Mouse (Mus musculus) stomach, embryonic 16.5 days (tissue): ENCODE measurements around the gene Ghr. TPM values are rescaled to one million over a fixed set of nuclear protein-coding genes. Genes with fewer than 3 reads are reported as not detected.

ENCODE experiments used
- ATAC-seq: fragments of 200-750 bp; cut with Nextera tagmentation; 2 replicates; pipeline ENCODE4 v1.8.0; 2017; ENCODE audit warnings: moderate number of reproducible peaks, moderate TSS enrichment; ENCODE audit not compliant: insufficient read depth, low FRiP score
- H3K27ac ChIP-seq: fragments of 300-500 bp; sonication (generic); 2 replicates; pipeline ENCODE4 v1.5.1; 2014; ENCODE audit warnings: low read length
- H3K27me3 ChIP-seq: fragments of 300-500 bp; sonication (generic); 2 replicates; pipeline ENCODE4 v1.6.1; 2014; ENCODE audit warnings: low read length, control low read depth, mixed read lengths; ENCODE audit not compliant: control insufficient read depth, insufficient read depth
- H3K36me3 ChIP-seq: fragments of 300-500 bp; sonication (generic); 2 replicates; pipeline ENCODE4 v1.6.1; 2014; ENCODE audit warnings: low read length; ENCODE audit not compliant: control insufficient read depth, insufficient read depth
- H3K4me1 ChIP-seq: fragments of 300-500 bp; sonication (generic); 2 replicates; pipeline ENCODE4 v1.6.1; 2014; ENCODE audit warnings: low read length, control low read depth, mixed read lengths; ENCODE audit not compliant: control insufficient read depth, insufficient read depth
- H3K4me2 ChIP-seq: fragments of 300-500 bp; sonication (generic); 2 replicates; pipeline ENCODE4 v1.6.1; 2014; ENCODE audit warnings: low read depth, low read length, mixed read lengths
- H3K4me3 ChIP-seq: fragments of 300-500 bp; sonication (generic); replicated peaks from 2 replicates; pipeline ENCODE4 v1.5.1; 2014; ENCODE audit warnings: mild to moderate bottlenecking, low read length
- H3K9ac ChIP-seq: fragments of 300-500 bp; sonication (generic); 2 replicates; pipeline ENCODE4 v1.6.1; 2014; ENCODE audit warnings: low read length
- H3K9me3 ChIP-seq: fragments of 300-500 bp; sonication (generic); replicated peaks from 2 replicates; pipeline ENCODE4 v1.6.1; 2016; ENCODE audit warnings: low read length, control low read depth; ENCODE audit not compliant: control insufficient read depth
- WGBS: fragments of 180-500 bp; shearing (Covaris S2); extraction: QIAGEN DNeasy Blood & Tissue Kit; methylation state at CpG from one replicate; pipeline ENCODE4 v1.1.7; 2014; 5-methylcytosine and 5-hydroxymethylcytosine counted together
- polyA plus RNA-seq: library from polyadenylated mRNA; unstranded; fragments of >200 nt; fragmentation: Nextera tagmentation; extraction: Ambion mirVana; gene quantifications from 2 replicates; pipeline ENCODE4 v1.2.1, GENCODE M21; 2015

Gene Ghr
- polyA plus RNA-seq, 1 experiment from 2014 or later, result 125 TPM

GRCm38 (mm10) chr15:3563473-3563872 lies 19.8 kb downstream of the Ghr start:
- H3K27ac ChIP-seq, result no peak overlapping the region
- no peak for ATAC-seq
- H3K27me3 ChIP-seq, result no peaks in the 10 kb centered on the region
- H3K36me3 ChIP-seq, result peaks cover 5% of the 10 kb centered on the region; the same call in 1 of the 2 replicates
- WGBS, result 83% methylated on average over 1 of the region's 1 CpGs
- no peak overlapping the region for H3K4me3 ChIP-seq
- H3K4me2 ChIP-seq, result no peak overlapping the region
- H3K9me3 ChIP-seq, result no peaks in the 10 kb centered on the region
- no peaks in the 10 kb centered on the region for H3K4me1 ChIP-seq
- H3K9ac ChIP-seq, result no peak overlapping the region

- H3K9ac ChIP-seq, result no peak overlapping the region
- no peaks in the 10 kb centered on the region for H3K9me3 ChIP-seq
- no peak overlapping the region for H3K4me3 ChIP-seq
- peaks cover 5% of the 10 kb centered on the region; the same call in 1 of the 2 replicates for H3K36me3 ChIP-seq
- H3K4me1 ChIP-seq, result no peaks in the 10 kb centered on the region
- H3K27ac ChIP-seq, result no peak overlapping the region
- no peak overlapping the region for H3K4me2 ChIP-seq
- no peak for ATAC-seq
- 84% methylated on average over 3 of the region's 3 CpGs for WGBS
- H3K27me3 ChIP-seq, result no peaks in the 10 kb centered on the region
Observed at GRCm38 (mm10) chr15:3558524-3558923, 24.8 kb downstream of the Ghr start.

GRCm38 (mm10) chr15:3544289-3544688 lies 39.0 kb downstream of the Ghr start:
- H3K4me3 ChIP-seq, result no peak overlapping the region

GRCm38 (mm10) chr15:3536309-3536900 lies 46.9 kb downstream of the Ghr start:
- H3K9ac ChIP-seq, result no peak overlapping the region
- no peaks in the 10 kb centered on the region for H3K9me3 ChIP-seq
- H3K27me3 ChIP-seq, result no peaks in the 10 kb centered on the region
- H3K4me1 ChIP-seq, result no peaks in the 10 kb centered on the region
- peak overlapping the region; percentile 44 for H3K27ac ChIP-seq
- no peak overlapping the region for H3K4me2 ChIP-seq
- no peaks in the 10 kb centered on the region for H3K36me3 ChIP-seq
- WGBS, result 36% methylated on average over 3 of the region's 3 CpGs
- no peak overlapping the region for H3K4me3 ChIP-seq
- no peak for ATAC-seq

More at GRCm38 (mm10) chr15:3544289-3544688, 39.0 kb downstream of the Ghr start:
- Histone ChIP-seq H3K9ac (no peak overlapping the region), H3K27me3 (no peaks in the 10 kb centered on the region), H3K36me3 (peaks cover 6% of the 10 kb centered on the region; the same call in 1 of the 2 replicates), H3K9me3 (no peaks in the 10 kb centered on the region), H3K4me2 (no peak overlapping the region), H3K27ac (no peak overlapping the region), H3K4me1 (no peaks in the 10 kb centered on the region)
- WGBS, result 84% methylated on average over 2 of the region's 2 CpGs
- ATAC-seq, result no peak

- ATAC-seq, result no peak
- H3K36me3 ChIP-seq, result 0 out of 2 replicates have a peak, but pooled peaks cover 5% of the 10 kb centered on the region
- H3K9me3 ChIP-seq, result no peaks in the 10 kb centered on the region
- peaks cover 30% of the 10 kb centered on the region for H3K4me1 ChIP-seq
- no peak overlapping the region for H3K4me2 ChIP-seq
- 79% methylated on average over 1 of the region's 1 CpGs for WGBS
- no peak overlapping the region for H3K27ac ChIP-seq
- H3K27me3 ChIP-seq, result no peaks in the 10 kb centered on the region
- no peak overlapping the region for H3K9ac ChIP-seq
- H3K4me3 ChIP-seq, result no peak overlapping the region
Observed at GRCm38 (mm10) chr15:3514027-3514426, 69.3 kb downstream of the Ghr start.

GRCm38 (mm10) chr15:3512380-3512779 lies 70.9 kb downstream of the Ghr start:
- no peak for ATAC-seq
- H3K9me3 ChIP-seq, result no peaks in the 10 kb centered on the region
- H3K4me3 ChIP-seq, result no peak overlapping the region
- 0 out of 2 replicates have a peak, but pooled peaks cover 5% of the 10 kb centered on the region for H3K36me3 ChIP-seq
- H3K27ac ChIP-seq, result no peak overlapping the region
- H3K4me1 ChIP-seq, result peaks cover 32% of the 10 kb centered on the region
- no peaks in the 10 kb centered on the region for H3K27me3 ChIP-seq
- no peak overlapping the region for H3K9ac ChIP-seq
- H3K4me2 ChIP-seq, result no peak overlapping the region
- WGBS, result 40% methylated on average over 1 of the region's 1 CpGs

- Histone ChIP-seq H3K4me2 (no peak overlapping the region), H3K36me3 (0 out of 2 replicates have a peak, but pooled peaks cover 5% of the 10 kb centered on the region), H3K4me3 (no peak overlapping the region), H3K9me3 (no peaks in the 10 kb centered on the region), H3K9ac (no peak overlapping the region), H3K27me3 (no peaks in the 10 kb centered on the region), H3K4me1 (peaks cover 32% of the 10 kb centered on the region), H3K27ac (peak overlapping the region; percentile 25)
- ATAC-seq, result peak; percentile 75
- whole genome bisulfite sequencing, result 73% methylated on average over 2 of the region's 2 CpGs
Observed at GRCm38 (mm10) chr15:3511639-3512171, 71.6 kb downstream of the Ghr start.

GRCm38 (mm10) chr15:3509089-3509488 lies 74.2 kb downstream of the Ghr start:
- Histone ChIP-seq H3K36me3 (0 out of 2 replicates have a peak, but pooled peaks cover 5% of the 10 kb centered on the region), H3K9ac (no peak overlapping the region), H3K4me3 (no peak overlapping the region), H3K4me1 (peaks cover 40% of the 10 kb centered on the region), H3K27ac (0 out of 2 replicates have a peak overlapping the region, but pooled peaks have one; percentile 15), H3K27me3 (no peaks in the 10 kb centered on the region), H3K4me2 (no peak overlapping the region), H3K9me3 (no peaks in the 10 kb centered on the region)
- ATAC-seq, result no peak
- WGBS, result 52% methylated on average over 3 of the region's 3 CpGs

GRCm38 (mm10) chr15:3507329-3507728 lies 76.0 kb downstream of the Ghr start:
- Histone ChIP-seq H3K9me3 (no peaks in the 10 kb centered on the region), H3K9ac (no peak overlapping the region), H3K4me3 (no peak overlapping the region), H3K4me2 (no peak overlapping the region), H3K36me3 (0 out of 2 replicates have a peak, but pooled peaks cover under 1% of the 10 kb centered on the region), H3K27me3 (no peaks in the 10 kb centered on the region), H3K4me1 (peaks cover 35% of the 10 kb centered on the region), H3K27ac (no peak overlapping the region)
- 91% methylated on average over 2 of the region's 2 CpGs for WGBS
- no peak for ATAC-seq
